Mouse (Mus musculus) G1E-ER4 (cell line): ENCODE measurements around the gene 5730455P16Rik. TPM values are rescaled to one million over a fixed set of nuclear protein-coding genes. Genes with fewer than 3 reads are reported as not detected.

Source experiments
- GATA1 ChIP-seq: IDR thresholded peaks from one replicate; pipeline ENCODE4 v1.8.0; 2012; ENCODE audit warnings: low read length, inconsistent platforms
- polyA plus RNA-seq: library from polyadenylated mRNA; stranded (reverse); fragments of >175 nt; gene quantifications from 2 replicates; pipeline ENCODE4 v1.2.3, GENCODE M21; 2012

The 5730455P16Rik gene
- polyA plus RNA-seq, 1 experiment, result 5.7 TPM

- no peak for TF ChIP-seq GATA1
Observed at GRCm38 (mm10) chr11:80313462-80313861, 64.4 kb downstream of the 5730455P16Rik start.

- TF ChIP-seq GATA1, result no peak
Observed at GRCm38 (mm10) chr11:80312565-80312964, 65.3 kb downstream of the 5730455P16Rik start.

- TF ChIP-seq GATA1, result no peak
Observed at GRCm38 (mm10) chr11:80312049-80312448, 65.8 kb downstream of the 5730455P16Rik start.

GRCm38 (mm10) chr11:80311271-80311670 is 66.6 kb downstream of the 5730455P16Rik start:
- TF ChIP-seq GATA1, result no peak

Other genes with a start within 250 kb of the 5730455P16Rik start
- 1.1 TPM in 2 replicates for gene Tefm, start 235.9 kb downstream of the 5730455P16Rik start, polyA plus RNA-seq
- gene Adap2, start 223.9 kb downstream of the 5730455P16Rik start, polyA plus RNA-seq, result not detected in 2 replicates
- 3.7 and 4.7 TPM in 2 replicates for gene Rnf135, start 194.2 kb downstream of the 5730455P16Rik start, polyA plus RNA-seq
- 7.8 and 11.5 TPM in 2 replicates for gene Rhot1, start 169.0 kb downstream of the 5730455P16Rik start, polyA plus RNA-seq
- 0.06 TPM in 2 replicates for gene Rhbdl3, start 77.1 kb downstream of the 5730455P16Rik start, polyA plus RNA-seq
- gene Zfp207, start 5.2 kb upstream of the 5730455P16Rik start, polyA plus RNA-seq, result 15.6 and 79.1 TPM in 2 replicates
- 57.2 and 67.3 TPM in 2 replicates for gene Psmd11, start 50.6 kb upstream of the 5730455P16Rik start, polyA plus RNA-seq
- gene Cdk5r1, start 99.0 kb upstream of the 5730455P16Rik start, polyA plus RNA-seq, result 1.6 and 2.2 TPM in 2 replicates